12 mouse cellular contexts compared by ENCODE assay signal in the genomic region with DNA sequence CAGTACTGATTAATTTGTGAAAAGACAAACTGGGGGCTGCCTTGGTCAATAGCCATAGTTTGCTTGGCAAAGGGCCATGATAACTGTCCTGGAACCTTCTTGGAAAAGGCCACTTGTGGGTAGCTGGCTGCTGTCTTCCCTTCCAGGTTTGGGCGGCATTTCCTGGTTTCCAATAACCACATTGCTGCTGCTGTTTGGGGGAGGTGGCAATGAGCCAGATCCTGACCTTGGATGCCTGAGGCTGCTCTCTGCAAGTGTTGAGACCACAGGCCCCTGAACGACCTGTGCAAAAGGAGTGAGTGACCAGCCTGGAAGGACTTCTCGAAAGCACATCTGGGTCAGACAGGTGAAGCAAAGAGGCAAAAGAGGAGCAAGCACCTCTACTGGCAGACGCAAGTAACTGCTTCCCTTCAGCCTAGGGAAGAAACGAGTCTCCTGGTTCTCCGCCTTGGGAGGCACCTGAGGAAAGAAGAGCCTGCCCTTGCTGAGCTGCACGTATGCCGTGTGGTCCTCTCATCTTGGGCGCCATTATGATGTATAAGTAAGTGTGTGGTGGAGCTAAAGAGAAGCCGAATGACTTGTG.
DNase-seq lines count a peak whose midpoint lies in the region; ATAC-seq and TF ChIP-seq lines count a peak whose summit lies in the region.
"Had no signal": no experiment of that assay in that cellular context is flagged by ENCODE, and none has a peak within 500 bp of the region (broad histone marks: within the 10 kb centered on the region; RNA-seq: fewer than 3 reads in every experiment).

No protein-coding gene starts in this region.

- WGBS in hindbrain, embryonic 11.5 days, result 46% methylated on average over 10 of the region's 10 CpGs
- 51% methylated on average over 10 of the region's 10 CpGs for WGBS in hindbrain, embryonic 14.5 days
- WGBS in midbrain, embryonic 11.5 days, result 47% methylated on average over 10 of the region's 10 CpGs
- 52% methylated on average over 10 of the region's 10 CpGs for WGBS in midbrain, embryonic 10.5 days
- WGBS in olfactory bulb, adult 2 months, result 76% methylated on average over 10 of the region's 10 CpGs

- peaks cover 2% of the 10 kb centered on the region; the same call in 1 of the 2 replicates for H3K4me1 ChIP-seq in hindbrain, embryonic 11.5 days (replicated peaks; ENCODE audit: control insufficient read depth, insufficient read depth, low read length)
- no peaks in the 10 kb centered on the region; the same call in none of the 2 replicates for H3K4me1 ChIP-seq in hindbrain, embryonic 14.5 days (replicated peaks; ENCODE audit: control insufficient read depth, insufficient read depth, low read length)
- H3K4me1 ChIP-seq in midbrain, embryonic 11.5 days (ENCODE audit: control insufficient read depth, insufficient read depth, low read length), result peaks cover 2% of the 10 kb centered on the region; the same call in 1 of the 2 replicates
- H3K4me1 ChIP-seq in midbrain, embryonic 10.5 days, result peaks cover 16% of the 10 kb centered on the region
- peaks cover 5% of the 10 kb centered on the region for H3K4me1 ChIP-seq in olfactory bulb, adult 2 months (ENCODE audit: control insufficient read depth, insufficient read depth, low read length)

- no peak overlapping the region for H3K4me3 ChIP-seq in hindbrain, embryonic 11.5 days (ENCODE audit: low read depth, low read length)
- no peak overlapping the region for H3K4me3 ChIP-seq in hindbrain, embryonic 14.5 days (replicated peaks; ENCODE audit: low read length)
- no peak overlapping the region for H3K4me3 ChIP-seq in midbrain, embryonic 11.5 days (ENCODE audit: low read depth, low read length)
- no peak overlapping the region for H3K4me3 ChIP-seq in midbrain, embryonic 10.5 days
- H3K4me3 ChIP-seq in olfactory bulb, adult 2 months (ENCODE audit: insufficient read depth, low read depth, low read length), result no peak overlapping the region
- H3K4me3 ChIP-seq: hindbrain, embryonic 15.5 days had no signal

- no peaks in the 10 kb centered on the region for H3K9me3 ChIP-seq in hindbrain, embryonic 11.5 days (ENCODE audit: control insufficient read depth, low read length)
- H3K9me3 ChIP-seq in hindbrain, embryonic 14.5 days (ENCODE audit: control insufficient read depth, low read length), result no peaks in the 10 kb centered on the region
- H3K9me3 ChIP-seq in midbrain, embryonic 11.5 days (ENCODE audit: control insufficient read depth, low read length), result no peaks in the 10 kb centered on the region
- no peaks in the 10 kb centered on the region for H3K9me3 ChIP-seq in midbrain, embryonic 10.5 days (replicated peaks)
- H3K9me3 ChIP-seq: hindbrain, embryonic 15.5 days had no signal

- H3K36me3 ChIP-seq in hindbrain, embryonic 11.5 days (ENCODE audit: control insufficient read depth, insufficient read depth, low read length), result no peaks in the 10 kb centered on the region
- H3K36me3 ChIP-seq in hindbrain, embryonic 14.5 days (replicated peaks; ENCODE audit: control insufficient read depth, insufficient read depth), result no peaks in the 10 kb centered on the region
- H3K36me3 ChIP-seq in midbrain, embryonic 11.5 days (ENCODE audit: control insufficient read depth, insufficient read depth, low read length), result no peaks in the 10 kb centered on the region
- no peaks in the 10 kb centered on the region for H3K36me3 ChIP-seq in midbrain, embryonic 10.5 days
- H3K36me3 ChIP-seq: hindbrain, embryonic 15.5 days had no signal

- H3K9ac ChIP-seq in hindbrain, embryonic 11.5 days (ENCODE audit: low read depth, low read length), result no peak overlapping the region
- H3K9ac ChIP-seq in hindbrain, embryonic 14.5 days, result no peak overlapping the region
- no peak overlapping the region for H3K9ac ChIP-seq in midbrain, embryonic 11.5 days (ENCODE audit: low read length)
- H3K9ac ChIP-seq: hindbrain, embryonic 15.5 days had no signal

- ATAC-seq in hindbrain, embryonic 11.5 days (ENCODE audit: low FRiP score), result 0 out of 2 replicates have a peak, but pooled peaks have one; percentile 1
- ATAC-seq in hindbrain, embryonic 14.5 days (ENCODE audit: low FRiP score), result no peak
- ATAC-seq in midbrain, embryonic 11.5 days (ENCODE audit: low FRiP score), result peak; percentile 13; the same call in 1 of the 2 replicates

- peak; percentile 23; the same call in 1 of the 2 replicates for TF ChIP-seq CTCF in olfactory bulb, adult 2 months (IDR thresholded peaks at IDR 0.05; ENCODE audit: insufficient read depth, low read depth, low read length)

- H3K27ac ChIP-seq in hindbrain, embryonic 11.5 days (ENCODE audit: low read depth, low read length), result no peak overlapping the region
- no peak overlapping the region for H3K27ac ChIP-seq in hindbrain, embryonic 14.5 days
- H3K27ac ChIP-seq in midbrain, embryonic 11.5 days (ENCODE audit: low read depth, low read length), result no peak overlapping the region
- no peak overlapping the region for H3K27ac ChIP-seq in midbrain, embryonic 10.5 days (replicated peaks)
- H3K27ac ChIP-seq in olfactory bulb, adult 2 months (ENCODE audit: insufficient read depth, low read depth, low read length), result no peak overlapping the region
- H3K27ac ChIP-seq: hindbrain, embryonic 15.5 days had no signal

- no peaks in the 10 kb centered on the region for H3K27me3 ChIP-seq in hindbrain, embryonic 11.5 days (ENCODE audit: control insufficient read depth, insufficient read depth, low read length)
- no peaks in the 10 kb centered on the region; the same call in 1 of the 2 replicates for H3K27me3 ChIP-seq in hindbrain, embryonic 14.5 days (ENCODE audit: control insufficient read depth, insufficient read depth, low read length)
- no peaks in the 10 kb centered on the region for H3K27me3 ChIP-seq in midbrain, embryonic 11.5 days (ENCODE audit: control insufficient read depth, insufficient read depth, low read length)
- H3K27me3 ChIP-seq in midbrain, embryonic 10.5 days (ENCODE audit: low read depth, poor library complexity, severe bottlenecking), result peaks cover 21% of the 10 kb centered on the region
- H3K27me3 ChIP-seq: Patski had no signal

- TF ChIP-seq POLR2A in olfactory bulb, adult 2 months (IDR thresholded peaks at IDR 0.05; ENCODE audit: insufficient read depth, low read depth, low read length), result no peak

- H3K4me2 ChIP-seq in hindbrain, embryonic 11.5 days (replicated peaks; ENCODE audit: low read depth, low read length), result no peak overlapping the region
- H3K4me2 ChIP-seq in hindbrain, embryonic 14.5 days (replicated peaks), result no peak overlapping the region
- H3K4me2 ChIP-seq in midbrain, embryonic 11.5 days, result no peak overlapping the region

- no peak for DNase-seq in hindbrain, embryonic 11.5 days (ENCODE audit: low spot score)
- DNase-seq in hindbrain, embryonic 14.5 days (ENCODE audit: low spot score), result no peak
- DNase-seq in midbrain, embryonic 11.5 days (ENCODE audit: low spot score, missing footprints), result peak; percentile 80
- DNase-seq in midbrain, embryonic 10.5 days (ENCODE audit: low spot score), result no peak
- DNase-seq in NIH3T3 (ENCODE audit: low read depth), result peak; percentile 36
- DNase-seq in right cerebral cortex, postnatal 14 days, result no peak
- DNase-seq: gastrocnemius, postnatal 25 days; liver; right cerebral cortex, postnatal 4 days had no signal

Comparison
In these comparisons a context has a peak if more than half of its experiments do, and no peak if none do; other contexts are left out.
1. DNase-seq: peak in midbrain, embryonic 11.5 days (single experiment) and NIH3T3 (single experiment); none in hindbrain, embryonic 11.5 days (single experiment), hindbrain, embryonic 14.5 days (single experiment), midbrain, embryonic 10.5 days (single experiment) and right cerebral cortex, postnatal 14 days (single experiment).